Mouse (Mus musculus): Measurements from ENCODE around the gene Tex2. TPM values are rescaled to one million over a fixed set of nuclear protein-coding genes. Genes with fewer than 3 reads are reported as not detected.

Gene Tex2
- polyA plus RNA-seq, 1 experiment from 2014 or later, result 12.2 TPM

DNA sequence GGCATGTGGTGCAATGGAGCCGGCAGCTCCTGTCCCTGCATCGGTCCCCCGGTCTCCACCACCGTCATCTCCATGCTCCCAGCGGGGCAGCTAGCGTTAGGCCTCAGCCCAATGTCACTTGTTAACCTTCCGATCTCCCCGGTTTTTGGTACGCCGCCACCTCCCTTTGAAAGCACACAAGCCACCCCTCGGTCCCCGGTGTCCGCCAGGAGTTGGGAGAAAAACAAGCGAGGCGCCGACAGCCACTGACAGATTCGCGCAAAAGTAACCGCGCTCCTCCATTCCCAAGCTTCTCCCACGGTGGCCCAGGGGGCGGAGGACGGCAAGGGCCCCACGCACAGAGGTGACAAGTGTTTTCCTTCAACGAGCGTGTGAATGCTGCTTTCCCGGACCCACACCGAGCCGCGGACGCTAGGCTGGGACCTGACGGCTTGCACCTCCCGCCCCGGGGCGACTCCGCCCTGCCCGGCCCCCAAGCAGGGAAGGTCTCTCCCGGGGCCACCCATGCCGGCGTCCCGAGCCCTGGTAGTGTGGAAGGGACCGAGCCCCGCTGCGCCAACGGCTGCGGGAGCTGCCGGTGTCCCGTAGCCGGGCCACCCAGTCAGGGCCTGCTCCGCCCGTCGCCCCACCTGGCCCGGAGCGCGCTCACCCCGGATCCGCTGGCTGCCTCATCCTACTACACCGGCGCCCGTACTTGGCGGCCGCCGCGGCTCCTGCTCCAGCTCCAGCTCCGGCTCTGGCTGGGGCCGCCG lies 838 bp downstream of the Tex2 start:
- Histone ChIP-seq H3K36me3 (ENCODE audit: control insufficient read depth, insufficient read depth, low read length) (no peaks in the 10 kb centered on the region), H3K4me1 (ENCODE audit: control insufficient read depth, insufficient read depth, low read length) (peaks cover 2% of the 10 kb centered on the region; the same call in 1 of the 2 replicates), H3K4me2 (ENCODE audit: low read depth) (peak overlapping the region; percentile 57), H3K27me3 (ENCODE audit: control insufficient read depth, insufficient read depth, low read length) (no peaks in the 10 kb centered on the region), H3K9me3 (ENCODE audit: control insufficient read depth, low read length) (no peaks in the 10 kb centered on the region), H3K9ac (ENCODE audit: low read length) (peak overlapping the region; percentile 83), H3K27ac (ENCODE audit: low read depth, low read length) (peak overlapping the region; percentile 53; the same call in 1 of the 2 replicates), H3K4me3 (ENCODE audit: low read depth, low read length) (peak overlapping the region; percentile 97)
- peak; percentile 11 for ATAC-seq (ENCODE audit: insufficient read depth, low FRiP score, low TSS enrichment)
- under 1% methylated on average over 52 of the region's 67 CpGs for WGBS
- DNase-seq (ENCODE audit: low spot score), result peak; percentile 13

DNA sequence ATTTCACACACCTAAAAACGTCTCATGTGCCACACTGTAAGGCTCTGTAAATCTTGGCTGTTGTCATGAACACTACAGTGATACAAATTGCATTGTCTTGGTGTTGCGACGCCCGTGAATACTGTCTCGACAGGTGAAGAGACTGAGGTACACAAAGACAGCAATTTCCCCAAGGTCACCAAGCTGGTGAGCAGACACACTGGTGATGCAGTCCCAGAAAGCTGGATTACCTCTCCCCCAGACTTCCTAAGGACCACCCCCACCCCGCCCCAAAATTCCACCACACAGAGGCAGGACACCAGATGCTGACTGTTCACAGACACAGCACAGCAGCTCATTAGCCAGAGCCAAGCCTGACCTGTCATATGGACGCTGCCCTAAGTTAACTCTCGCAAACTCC lies 3.5 kb downstream of the Tex2 start:
- 71% methylated on average over 8 of the region's 8 CpGs for WGBS
- no peak overlapping the region for H3K4me3 ChIP-seq (ENCODE audit: low read depth, low read length)
- H3K9me3 ChIP-seq (ENCODE audit: control insufficient read depth, low read length), result no peaks in the 10 kb centered on the region
- H3K4me2 ChIP-seq (ENCODE audit: low read depth), result no peak overlapping the region
- no peak overlapping the region for H3K27ac ChIP-seq (ENCODE audit: low read depth, low read length)
- H3K27me3 ChIP-seq (ENCODE audit: control insufficient read depth, insufficient read depth, low read length), result no peaks in the 10 kb centered on the region
- no peak for DNase-seq (ENCODE audit: low spot score)
- no peak overlapping the region for H3K9ac ChIP-seq (ENCODE audit: low read length)
- no peak for ATAC-seq (ENCODE audit: insufficient read depth, low FRiP score, low TSS enrichment)
- peaks cover 2% of the 10 kb centered on the region; the same call in 1 of the 2 replicates for H3K4me1 ChIP-seq (ENCODE audit: control insufficient read depth, insufficient read depth, low read length)
- no peaks in the 10 kb centered on the region for H3K36me3 ChIP-seq (ENCODE audit: control insufficient read depth, insufficient read depth, low read length)

DNA sequence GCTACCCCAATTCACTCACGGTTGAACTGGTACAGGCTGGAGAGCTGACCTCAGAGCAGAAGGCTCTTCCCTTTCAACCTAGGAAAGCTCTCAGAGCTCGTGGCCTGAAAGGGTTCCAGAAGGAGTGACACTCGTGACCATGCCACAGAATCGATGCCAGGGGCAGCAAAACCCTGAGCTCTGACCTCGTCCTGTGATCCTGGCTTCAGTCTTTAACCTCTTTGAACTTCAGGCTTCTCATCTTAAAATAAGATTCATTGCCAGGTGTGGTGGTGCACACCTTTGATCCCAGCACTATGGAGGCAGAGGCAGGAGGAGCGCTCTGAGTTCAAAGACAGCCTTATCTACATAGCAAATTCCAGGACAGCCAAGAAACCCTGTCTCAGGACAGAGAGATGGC lies 5.9 kb downstream of the Tex2 start:
- ATAC-seq (ENCODE audit: insufficient read depth, low FRiP score, low TSS enrichment) (no peak), DNase-seq (ENCODE audit: low spot score) (no peak)
- Histone ChIP-seq H3K4me3 (ENCODE audit: low read depth, low read length) (no peak overlapping the region), H3K9me3 (ENCODE audit: control insufficient read depth, low read length) (no peaks in the 10 kb centered on the region), H3K27ac (ENCODE audit: low read depth, low read length) (no peak overlapping the region), H3K27me3 (ENCODE audit: control insufficient read depth, insufficient read depth, low read length) (no peaks in the 10 kb centered on the region), H3K9ac (ENCODE audit: low read length) (no peak overlapping the region), H3K4me2 (ENCODE audit: low read depth) (no peak overlapping the region), H3K36me3 (ENCODE audit: control insufficient read depth, insufficient read depth, low read length) (no peaks in the 10 kb centered on the region), H3K4me1 (ENCODE audit: control insufficient read depth, insufficient read depth, low read length) (peaks cover 2% of the 10 kb centered on the region; the same call in 1 of the 2 replicates)
- WGBS, result 76% methylated on average over 6 of the region's 6 CpGs

DNA sequence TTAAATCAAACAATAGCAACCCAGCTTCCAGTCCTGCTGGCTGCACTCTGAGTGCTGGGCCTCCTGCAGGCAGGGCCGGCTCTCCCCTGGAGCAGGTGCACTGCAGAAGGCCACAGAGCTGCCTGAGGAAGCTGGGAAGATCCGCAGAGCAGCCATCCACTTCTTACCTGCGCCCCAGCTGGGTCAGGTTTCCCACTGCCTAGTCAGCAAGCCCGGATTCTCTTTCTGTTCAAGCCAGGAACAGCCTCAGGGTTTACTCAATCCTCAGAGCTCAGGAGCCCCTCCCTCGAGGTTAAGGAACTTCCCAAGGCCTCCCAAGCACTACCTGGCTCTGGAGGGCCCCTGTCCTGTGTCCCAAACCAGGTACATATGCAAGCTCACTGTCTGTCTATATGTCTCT lies 7.2 kb downstream of the Tex2 start:
- H3K9me3 ChIP-seq (ENCODE audit: control insufficient read depth, low read length), result no peaks in the 10 kb centered on the region
- H3K4me1 ChIP-seq (ENCODE audit: control insufficient read depth, insufficient read depth, low read length), result no peaks in the 10 kb centered on the region
- no peaks in the 10 kb centered on the region for H3K36me3 ChIP-seq (ENCODE audit: control insufficient read depth, insufficient read depth, low read length)
- no peak for ATAC-seq (ENCODE audit: insufficient read depth, low FRiP score, low TSS enrichment)
- no peak for DNase-seq (ENCODE audit: low spot score)
- no peak overlapping the region for H3K9ac ChIP-seq (ENCODE audit: low read length)
- H3K27me3 ChIP-seq (ENCODE audit: control insufficient read depth, insufficient read depth, low read length), result no peaks in the 10 kb centered on the region
- no peak overlapping the region for H3K4me3 ChIP-seq (ENCODE audit: low read depth, low read length)
- H3K4me2 ChIP-seq (ENCODE audit: low read depth), result no peak overlapping the region
- no peak overlapping the region for H3K27ac ChIP-seq (ENCODE audit: low read depth, low read length)
- WGBS, result 46% methylated on average over 5 of the region's 5 CpGs

DNA sequence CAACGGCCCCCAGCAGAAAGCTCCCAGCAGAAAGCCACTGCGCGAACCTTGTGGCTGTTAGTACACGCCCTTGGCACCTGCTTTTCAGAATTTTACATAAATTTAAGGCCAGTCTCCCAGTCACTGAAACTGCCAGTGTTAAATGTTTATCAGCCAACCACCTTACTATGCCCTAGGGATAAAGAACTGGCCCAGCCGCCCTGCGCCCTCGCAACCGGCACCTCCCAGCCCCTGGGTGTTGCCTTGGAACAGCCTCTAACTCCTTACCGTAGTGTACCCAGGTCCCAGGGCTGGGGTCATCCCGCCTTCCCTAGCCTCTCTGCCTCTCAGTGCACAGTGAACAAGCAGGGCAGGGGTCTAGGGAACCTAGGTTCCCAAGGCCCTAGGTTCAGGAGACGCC lies 10.0 kb downstream of the Tex2 start:
- no peak overlapping the region for H3K4me2 ChIP-seq (ENCODE audit: low read depth)
- DNase-seq (ENCODE audit: low spot score), result no peak
- WGBS, result 86% methylated on average over 11 of the region's 11 CpGs
- H3K36me3 ChIP-seq (ENCODE audit: control insufficient read depth, insufficient read depth, low read length), result no peaks in the 10 kb centered on the region
- ATAC-seq (ENCODE audit: insufficient read depth, low FRiP score, low TSS enrichment), result no peak
- H3K27me3 ChIP-seq (ENCODE audit: control insufficient read depth, insufficient read depth, low read length), result no peaks in the 10 kb centered on the region
- no peak overlapping the region for H3K4me3 ChIP-seq (ENCODE audit: low read depth, low read length)
- H3K9ac ChIP-seq (ENCODE audit: low read length), result no peak overlapping the region
- no peak overlapping the region for H3K27ac ChIP-seq (ENCODE audit: low read depth, low read length)
- no peaks in the 10 kb centered on the region for H3K4me1 ChIP-seq (ENCODE audit: control insufficient read depth, insufficient read depth, low read length)
- no peaks in the 10 kb centered on the region for H3K9me3 ChIP-seq (ENCODE audit: control insufficient read depth, low read length)

DNA sequence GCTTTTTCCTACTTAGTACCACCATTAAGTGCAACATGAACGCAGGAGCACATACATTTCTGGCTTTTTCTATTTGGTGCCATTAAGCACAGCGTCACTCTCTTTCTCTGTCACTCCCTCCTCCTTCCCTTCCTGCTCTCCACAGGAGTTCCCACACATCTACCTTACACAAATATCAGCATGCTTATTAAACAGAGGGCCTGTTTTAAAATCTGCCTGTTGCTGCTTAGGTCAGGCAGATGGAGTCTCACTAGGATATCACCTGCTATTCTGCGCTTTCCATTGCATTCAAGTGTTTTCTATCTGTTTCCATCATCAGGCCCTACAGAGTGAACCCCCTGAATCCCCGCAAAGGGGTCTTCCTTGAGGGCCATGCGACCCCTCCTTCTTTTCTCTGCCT lies 13.1 kb downstream of the Tex2 start:
- H3K4me2 ChIP-seq (ENCODE audit: low read depth), result no peak overlapping the region
- no peak overlapping the region for H3K27ac ChIP-seq (ENCODE audit: low read depth, low read length)
- no peaks in the 10 kb centered on the region for H3K9me3 ChIP-seq (ENCODE audit: control insufficient read depth, low read length)
- no peaks in the 10 kb centered on the region for H3K27me3 ChIP-seq (ENCODE audit: control insufficient read depth, insufficient read depth, low read length)
- H3K9ac ChIP-seq (ENCODE audit: low read length), result no peak overlapping the region
- WGBS, result 86% methylated on average over 5 of the region's 5 CpGs
- ATAC-seq (ENCODE audit: insufficient read depth, low FRiP score, low TSS enrichment), result no peak
- H3K4me3 ChIP-seq (ENCODE audit: low read depth, low read length), result no peak overlapping the region
- no peaks in the 10 kb centered on the region for H3K36me3 ChIP-seq (ENCODE audit: control insufficient read depth, insufficient read depth, low read length)
- DNase-seq (ENCODE audit: low spot score), result no peak
- H3K4me1 ChIP-seq (ENCODE audit: control insufficient read depth, insufficient read depth, low read length), result no peaks in the 10 kb centered on the region

DNA sequence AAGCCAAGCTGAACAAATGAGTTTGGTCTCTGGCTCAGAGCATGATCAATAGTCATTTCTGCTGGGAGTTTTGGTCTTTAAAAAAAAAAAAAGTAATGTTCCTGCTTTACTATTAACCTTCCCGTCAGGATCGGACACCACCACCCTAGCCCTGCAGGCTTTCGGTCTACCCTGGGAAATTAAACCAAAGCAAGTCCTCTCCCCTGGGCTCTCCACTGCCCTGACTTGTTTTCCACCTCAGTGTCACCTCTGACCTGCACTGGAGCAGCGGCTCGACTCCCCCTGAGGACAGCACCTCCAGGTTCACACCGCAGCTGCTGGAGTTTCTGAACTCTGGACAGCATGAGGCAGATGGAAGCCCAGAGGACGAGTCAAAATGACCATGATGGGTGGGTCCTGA lies 13.9 kb downstream of the Tex2 start:
- Histone ChIP-seq H3K36me3 (ENCODE audit: control insufficient read depth, insufficient read depth, low read length) (no peaks in the 10 kb centered on the region), H3K4me3 (ENCODE audit: low read depth, low read length) (no peak overlapping the region), H3K9ac (ENCODE audit: low read length) (no peak overlapping the region), H3K27ac (ENCODE audit: low read depth, low read length) (no peak overlapping the region), H3K27me3 (ENCODE audit: control insufficient read depth, insufficient read depth, low read length) (no peaks in the 10 kb centered on the region), H3K4me1 (ENCODE audit: control insufficient read depth, insufficient read depth, low read length) (no peaks in the 10 kb centered on the region), H3K4me2 (ENCODE audit: low read depth) (no peak overlapping the region), H3K9me3 (ENCODE audit: control insufficient read depth, low read length) (no peaks in the 10 kb centered on the region)
- no peak for ATAC-seq (ENCODE audit: insufficient read depth, low FRiP score, low TSS enrichment)
- DNase-seq (ENCODE audit: low spot score), result no peak
- 69% methylated on average over 7 of the region's 7 CpGs for WGBS

DNA sequence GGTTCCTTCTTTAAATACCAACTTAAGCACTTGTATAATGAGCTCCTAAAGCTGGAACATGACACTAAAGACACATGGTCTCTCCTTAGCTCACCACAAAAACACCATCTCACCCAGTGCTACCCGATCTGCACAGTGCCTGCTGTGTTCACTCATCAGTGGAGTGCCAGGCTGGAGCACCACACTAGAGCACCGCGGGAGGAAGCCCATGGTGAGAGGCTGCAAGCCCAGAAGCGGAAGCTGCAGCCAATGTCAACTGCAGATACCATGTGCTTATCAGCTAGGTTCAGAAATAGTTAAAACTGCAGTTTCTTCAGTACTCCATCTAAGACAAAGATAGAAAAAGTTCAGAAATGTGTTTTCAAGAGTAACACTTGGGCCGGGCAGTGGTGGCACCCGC lies 14.9 kb downstream of the Tex2 start:
- Histone ChIP-seq H3K4me2 (ENCODE audit: low read depth) (no peak overlapping the region), H3K9me3 (ENCODE audit: control insufficient read depth, low read length) (no peaks in the 10 kb centered on the region), H3K4me3 (ENCODE audit: low read depth, low read length) (no peak overlapping the region), H3K27me3 (ENCODE audit: control insufficient read depth, insufficient read depth, low read length) (no peaks in the 10 kb centered on the region), H3K4me1 (ENCODE audit: control insufficient read depth, insufficient read depth, low read length) (no peaks in the 10 kb centered on the region), H3K36me3 (ENCODE audit: control insufficient read depth, insufficient read depth, low read length) (no peaks in the 10 kb centered on the region), H3K9ac (ENCODE audit: low read length) (no peak overlapping the region), H3K27ac (ENCODE audit: low read depth, low read length) (no peak overlapping the region)
- ATAC-seq (ENCODE audit: insufficient read depth, low FRiP score, low TSS enrichment) (no peak), DNase-seq (ENCODE audit: low spot score) (no peak)
- WGBS, result 83% methylated on average over 6 of the region's 6 CpGs

DNA sequence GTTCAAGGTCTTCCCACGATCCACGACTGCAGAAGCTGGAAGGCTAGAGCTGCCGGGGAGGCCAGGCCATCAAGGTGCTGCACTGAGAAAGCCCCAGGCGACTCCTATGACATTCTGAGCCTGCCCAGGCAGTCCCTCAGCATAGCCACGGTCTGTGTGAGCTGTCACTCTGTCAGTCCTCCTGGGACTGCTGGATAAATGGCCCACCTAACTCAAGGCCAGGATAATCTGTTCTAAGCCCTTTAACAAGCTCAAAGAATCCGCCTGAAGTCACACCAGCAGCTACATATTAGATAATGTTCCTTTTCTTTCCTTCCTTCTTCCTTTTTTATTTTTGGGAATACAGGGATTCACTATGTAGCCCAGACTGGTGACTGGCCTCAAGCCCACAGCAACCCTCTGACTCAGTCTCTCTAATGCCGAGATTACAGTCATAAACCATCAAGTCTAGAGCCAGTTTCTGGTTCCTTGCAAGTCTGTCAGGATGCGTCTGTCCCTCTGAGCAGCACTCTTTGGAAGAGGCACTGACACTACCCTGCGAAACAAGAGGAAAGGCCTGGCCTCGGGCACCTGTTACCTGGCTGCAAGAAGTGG lies 15.4 kb downstream of the Tex2 start:
- no peak overlapping the region for H3K4me3 ChIP-seq (ENCODE audit: low read depth, low read length)
- no peaks in the 10 kb centered on the region for H3K4me1 ChIP-seq (ENCODE audit: control insufficient read depth, insufficient read depth, low read length)
- 78% methylated on average over 10 of the region's 10 CpGs for WGBS
- no peak for DNase-seq (ENCODE audit: low spot score)
- no peaks in the 10 kb centered on the region for H3K36me3 ChIP-seq (ENCODE audit: control insufficient read depth, insufficient read depth, low read length)
- no peak overlapping the region for H3K27ac ChIP-seq (ENCODE audit: low read depth, low read length)
- H3K9me3 ChIP-seq (ENCODE audit: control insufficient read depth, low read length), result no peaks in the 10 kb centered on the region
- no peak overlapping the region for H3K9ac ChIP-seq (ENCODE audit: low read length)
- H3K27me3 ChIP-seq (ENCODE audit: control insufficient read depth, insufficient read depth, low read length), result no peaks in the 10 kb centered on the region
- no peak for ATAC-seq (ENCODE audit: insufficient read depth, low FRiP score, low TSS enrichment)
- no peak overlapping the region for H3K4me2 ChIP-seq (ENCODE audit: low read depth)

All from neural tube, embryonic 11.5 days (tissue).